Mouse (Mus musculus) left cerebral cortex, postnatal 14 days (tissue): ENCODE results near the gene Abhd17c. TPM values are rescaled to one million over a fixed set of nuclear protein-coding genes. Genes with fewer than 3 reads are reported as not detected.
A peak's percentile ranks its signal among the peaks of the same experiment; 100 is the strongest.

Experiments used
- DNase-seq, 2 experiments: peaks; one replicate each; pipeline ENCODE4 v3.0.0; 2021 to 2022; ENCODE audit warnings: low spot score in 2 of 2, mixed read lengths in 1 of 2
- intact Hi-C: fragments of 180-260 bp; cut with DNase I; formaldehyde crosslinking; loops from one replicate; pipeline ENCODE4 v1.15.1; 2025
- total RNA-seq, 2 experiments: library from RNA; stranded (reverse); gene quantifications; 2 replicates each; pipeline ENCODE4 v1.2.3; 2021

The Abhd17c gene
- total RNA-seq, 2 experiments from 2014 or later: 47.6 to 48.1 TPM

- intact Hi-C loops: loop anchor here (1.0 to 5.0 kb wide), 5 partner anchors 63 to 708 kb away; partner anchors contain the start of gene Abhd17c
- DNase-seq: no peak
Observed at GRCm38 (mm10) chr7:84089777-84090176, 61.9 kb downstream of the Abhd17c start.

GRCm38 (mm10) chr7:84088971-84089370, 62.7 kb downstream of the Abhd17c start:
- DNase-seq: peak; percentile 69 to 80
- intact Hi-C loops: loop anchor here (1.0 to 5.0 kb wide), 5 partner anchors 63 to 708 kb away; partner anchors contain the start of gene Abhd17c

- intact Hi-C loops: loop anchor here (5.0 kb wide), 4 partner anchors 64 to 709 kb away; partner anchors contain the start of gene Abhd17c
- DNase-seq: no peak
Observed at GRCm38 (mm10) chr7:84088191-84088590, 63.5 kb downstream of the Abhd17c start.

- intact Hi-C loops: loop anchor here (5.0 kb wide), 4 partner anchors 66 to 711 kb away; partner anchors contain the start of gene Abhd17c
- DNase-seq: peak; percentile 85 to 88
Observed at GRCm38 (mm10) chr7:84086039-84086829, 65.5 kb downstream of the Abhd17c start, which contains the start of gene Cemip. Gene Cemip (minus strand): TSS chr7:84086502.

GRCm38 (mm10) chr7:84085049-84085945, 66.4 kb downstream of the Abhd17c start:
- intact Hi-C loops: loop anchor here (5.0 kb wide), 4 partner anchors 67 to 712 kb away; partner anchors contain the start of gene Abhd17c
- DNase-seq: peak in 1 of 2 experiments; percentile 39

- DNase-seq: no peak
- intact Hi-C loops: no loop called here
Observed at GRCm38 (mm10) chr7:84077257-84078013, 74.3 kb downstream of the Abhd17c start.

GRCm38 (mm10) chr7:84074266-84074665, 77.4 kb downstream of the Abhd17c start:
- intact Hi-C loops: no loop called here

GRCm38 (mm10) chr7:84073856-84074255, 77.8 kb downstream of the Abhd17c start:
- DNase-seq: no peak
- intact Hi-C loops: no loop called here

More at GRCm38 (mm10) chr7:84074266-84074665, 77.4 kb downstream of the Abhd17c start:
- no peak for DNase-seq

GRCm38 (mm10) chr7:84068931-84069330, 82.8 kb downstream of the Abhd17c start:
- intact Hi-C loops: no loop called here
- DNase-seq: no peak

- intact Hi-C loops: no loop called here
- peak in 1 of 2 experiments; percentile 29 for DNase-seq
Observed at GRCm38 (mm10) chr7:84059799-84060198, 91.9 kb downstream of the Abhd17c start.

Other genes with a start within 250 kb of the Abhd17c start
- gene Cemip, start 65.4 kb downstream of the Abhd17c start, total RNA-seq: 10 to 100 TPM; 39.7 to 44.4 TPM